Mouse (Mus musculus): ENCODE data around the gene Olfr492. TPM values are rescaled to one million over a fixed set of nuclear protein-coding genes. Genes with fewer than 3 reads are reported as not detected.

Gene Olfr492
- not detected for total RNA-seq (2022)

DNA sequence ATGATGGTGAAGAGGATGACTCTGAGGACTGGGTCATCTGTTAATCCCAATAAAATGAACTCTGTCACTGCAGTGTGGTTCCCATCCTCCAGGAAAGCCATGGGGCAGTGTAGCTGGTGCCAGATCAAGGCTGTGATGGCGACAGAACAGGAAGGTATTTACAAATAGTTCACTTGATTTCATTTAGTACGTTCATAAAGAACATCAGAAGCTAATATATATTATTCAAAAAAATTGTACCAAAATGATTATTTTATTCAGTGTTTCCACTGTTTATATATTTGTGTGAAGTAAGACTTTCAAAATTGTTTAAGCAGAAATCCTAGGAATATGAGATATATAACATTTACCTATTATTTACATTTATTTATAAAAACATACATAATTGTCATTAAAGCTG lies at the start of gene Olfr492:
Gene Olfr492 (minus strand): TSS at position 101 of the 400 bp plus-strand sequence.
- no peak for DNase-seq

DNA sequence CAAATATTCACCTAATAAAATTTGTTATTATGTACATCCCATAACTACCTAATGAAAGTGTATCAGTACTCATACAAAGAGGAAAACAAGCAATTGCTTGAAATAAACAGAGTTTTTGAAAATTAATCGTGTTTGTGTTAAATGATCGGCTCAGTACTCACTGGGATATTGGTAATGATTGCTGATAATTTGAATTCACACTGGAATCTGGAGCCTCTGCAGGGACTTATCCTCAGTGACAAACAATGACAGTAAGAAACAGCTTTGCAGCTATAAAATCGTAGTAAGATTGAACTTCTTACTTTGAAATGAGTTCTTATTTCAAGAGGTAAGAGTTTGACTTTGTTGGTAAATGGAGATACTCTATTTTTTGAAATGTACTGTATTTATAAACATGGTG lies 41.6 kb upstream of the Olfr492 start, which contains the start of gene Olfr494:
Gene Olfr494 (plus strand): TSS at position 301 of the 400 bp plus-strand sequence.
- DNase-seq = no peak

DNA sequence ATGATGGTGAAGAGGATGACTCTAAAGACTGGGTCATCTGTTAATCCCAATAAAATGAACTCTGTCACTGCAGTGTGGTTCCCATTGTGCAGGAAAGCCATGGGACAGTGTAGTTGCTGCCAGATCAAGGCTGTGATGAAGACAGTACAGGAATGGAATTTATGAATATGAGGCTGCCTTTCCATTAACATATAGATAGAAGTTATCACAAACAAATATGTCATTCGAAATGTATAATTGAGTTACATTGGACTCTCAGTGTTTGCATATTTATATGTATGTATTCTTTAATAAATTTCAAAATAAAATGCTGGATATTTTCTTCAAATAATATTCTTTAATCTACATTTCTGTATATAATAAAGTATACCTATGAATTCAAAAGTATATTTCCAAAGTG lies 23.4 kb upstream of the Olfr492 start, which contains the start of gene Olfr493:
Gene Olfr493 (minus strand): TSS at position 101 of the 400 bp plus-strand sequence.
- no peak for DNase-seq

DNA sequence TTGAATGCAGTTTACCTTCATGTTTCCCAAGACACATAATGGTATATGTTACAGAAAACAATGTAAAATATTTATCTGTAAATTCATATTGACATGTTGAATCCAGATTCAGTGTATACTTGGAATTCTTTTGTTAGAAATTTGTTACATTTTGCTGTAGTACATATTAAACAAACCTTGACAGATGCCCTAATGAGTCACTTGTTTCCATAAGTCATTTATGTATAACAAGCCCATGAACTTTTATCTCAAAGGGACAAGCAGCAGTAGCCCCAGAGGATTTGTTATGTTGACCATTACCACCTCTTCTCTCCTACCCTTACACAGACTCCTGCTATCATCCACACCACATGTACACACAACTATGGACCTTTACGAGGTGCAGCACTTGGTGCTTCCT lies 10.3 kb downstream of the Olfr492 start, which contains the start of gene Olfr491:
Gene Olfr491 (plus strand): TSS at position 301 of the 400 bp plus-strand sequence.
- DNase-seq = no peak

DNA sequence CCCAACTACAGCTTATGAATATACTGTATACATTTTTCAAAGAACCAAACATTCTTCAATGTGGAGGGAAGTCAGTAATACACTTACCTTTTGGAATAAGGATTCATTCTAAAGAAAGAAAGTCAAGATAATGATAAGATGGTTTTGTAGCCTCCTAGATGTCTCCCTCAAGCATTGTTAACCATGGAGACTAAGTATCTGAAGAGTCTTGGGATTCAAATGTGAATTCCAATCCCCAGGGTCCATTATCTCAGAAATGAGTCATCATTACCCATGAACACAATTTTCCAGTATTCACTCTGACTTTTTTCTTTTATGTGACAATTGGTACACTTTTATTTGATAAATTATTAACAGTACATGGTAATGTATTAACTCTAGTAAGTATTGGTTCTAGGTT lies 34.6 kb downstream of the Olfr492 start, which contains the start of gene Olfr490:
Gene Olfr490 (minus strand): TSS at position 101 of the 400 bp plus-strand sequence.
- no peak for DNase-seq

Other genes starting within 250 kb of the Olfr492 start
- gene Olfr481, start 243.8 kb downstream of the Olfr492 start, total RNA-seq (2022) = not detected
- 1 to 10 TPM; 1.2 to 1.8 (median 1.7) TPM for gene Olfr482, start 226.1 kb downstream of the Olfr492 start, total RNA-seq (2022)
- gene Olfr483, start 222.8 kb downstream of the Olfr492 start, total RNA-seq (2022) = not detected
- not detected for gene Olfr484, start 196.2 kb downstream of the Olfr492 start, total RNA-seq (2022)
- not detected for gene Olfr485, start 163.8 kb downstream of the Olfr492 start, total RNA-seq (2022)
- not detected for gene Olfr486, start 150.9 kb downstream of the Olfr492 start, total RNA-seq (2022)
- not detected for gene Olfr487, start 109.0 kb downstream of the Olfr492 start, total RNA-seq (2022)
- gene Olfr488, start 65.3 kb downstream of the Olfr492 start, total RNA-seq (2022) = not detected
- not detected for gene Olfr490, start 34.7 kb downstream of the Olfr492 start, total RNA-seq (2022)
- gene Olfr491, start 10.2 kb downstream of the Olfr492 start, total RNA-seq (2022) = not detected
- gene Olfr493, start 23.3 kb upstream of the Olfr492 start, total RNA-seq (2022) = not detected
- gene Olfr494, start 41.7 kb upstream of the Olfr492 start, total RNA-seq (2022) = not detected
- gene Olfr495, start 69.5 kb upstream of the Olfr492 start, total RNA-seq (2022) = not detected
- gene Olfr497, start 96.7 kb upstream of the Olfr492 start, total RNA-seq (2022) = not detected
- not detected for gene Olfr498, start 141.7 kb upstream of the Olfr492 start, total RNA-seq (2022)
- not detected for gene Olfr502, start 201.4 kb upstream of the Olfr492 start, total RNA-seq (2022)
- gene Olfr503, start 220.9 kb upstream of the Olfr492 start, total RNA-seq (2022) = not detected
- not detected for gene Olfr504, start 242.1 kb upstream of the Olfr492 start, total RNA-seq (2022)